Mouse (Mus musculus): ENCODE results near the gene Map3k5.
A peak's percentile ranks its signal among the peaks of the same experiment; 100 is the strongest.

Gene Map3k5

GRCm38 (mm10) chr10:20181680-20182399 lies 247.6 kb downstream of the Map3k5 start:
- no peak for DNase-seq (ENCODE audit: extremely low read depth, low read depth, low spot score)

GRCm38 (mm10) chr10:20184326-20184725 lies 250.1 kb downstream of the Map3k5 start:
- no peak for DNase-seq (ENCODE audit: extremely low read depth, low read depth, low spot score)

- DNase-seq (ENCODE audit: extremely low read depth, low read depth, low spot score): no peak
Observed at GRCm38 (mm10) chr10:20185264-20185663, 251.0 kb downstream of the Map3k5 start.

- DNase-seq (ENCODE audit: extremely low read depth, low read depth, low spot score): no peak
Observed at GRCm38 (mm10) chr10:20185806-20186205, 251.5 kb downstream of the Map3k5 start.

- DNase-seq (ENCODE audit: extremely low read depth, low read depth, low spot score): peak; percentile 70
Observed at GRCm38 (mm10) chr10:20186800-20187273, 252.6 kb downstream of the Map3k5 start.

- no peak for DNase-seq (ENCODE audit: extremely low read depth, low read depth, low spot score)
Observed at GRCm38 (mm10) chr10:20190139-20190747, 256.0 kb downstream of the Map3k5 start.

All from fat pad, adult 2 months (tissue).